Mouse (Mus musculus) lung, postnatal 0 days (tissue): Measurements from ENCODE around the gene Ell. TPM values are rescaled to one million over a fixed set of nuclear protein-coding genes. Genes with fewer than 3 reads are reported as not detected.

Experiments
- ATAC-seq: fragments of 200-750 bp; cut with Nextera tagmentation; 2 replicates; pipeline ENCODE4 v1.8.0; 2017; ENCODE audit warnings: moderate library complexity
- DNase-seq: peaks from one replicate; pipeline ENCODE4 v3.0.0-alpha.2; 2016; ENCODE audit warnings: low spot score
- H3K27ac ChIP-seq: fragments of 300-500 bp; sonication (generic); 2 replicates; pipeline ENCODE4 v1.5.1; 2014; ENCODE audit warnings: antibody characterized with exemption, mild to moderate bottlenecking, low read length, mixed read lengths
- H3K27me3 ChIP-seq: fragments of 300-500 bp; sonication (generic); replicated peaks from 2 replicates; pipeline ENCODE4 v1.6.1; 2014; ENCODE audit warnings: low read length, mixed read lengths; ENCODE audit not compliant: insufficient read depth
- H3K36me3 ChIP-seq: fragments of 300-500 bp; sonication (generic); 2 replicates; pipeline ENCODE4 v1.6.1; 2014; ENCODE audit warnings: low read length, mixed read lengths; ENCODE audit not compliant: insufficient read depth
- H3K4me1 ChIP-seq: fragments of 300-500 bp; sonication (generic); 2 replicates; pipeline ENCODE4 v1.6.1; 2014; ENCODE audit warnings: antibody characterized with exemption, low read depth, low read length, mixed read lengths; ENCODE audit not compliant: insufficient read depth
- H3K4me2 ChIP-seq: fragments of 300-500 bp; sonication (generic); replicated peaks from 2 replicates; pipeline ENCODE4 v1.6.1; 2014; ENCODE audit warnings: low read depth, mild to moderate bottlenecking, low read length, moderate library complexity, mixed read lengths
- H3K4me3 ChIP-seq: fragments of 300-500 bp; sonication (generic); 2 replicates; pipeline ENCODE4 v1.5.1; 2014; ENCODE audit warnings: low read depth, low read length
- H3K9ac ChIP-seq: fragments of 300-500 bp; sonication (generic); replicated peaks from 2 replicates; pipeline ENCODE4 v1.6.1; 2014; ENCODE audit warnings: low read depth, mild to moderate bottlenecking
- H3K9me3 ChIP-seq: fragments of 300-500 bp; sonication (generic); 2 replicates; pipeline ENCODE4 v1.6.1; 2016; ENCODE audit warnings: low read length, mixed read lengths
- CTCF ChIP-seq: IDR thresholded peaks from 2 replicates; pipeline ENCODE4 v1.5.1; 2016; ENCODE audit warnings: antibody characterized with exemption, mild to moderate bottlenecking
- EP300 ChIP-seq: IDR thresholded peaks from 2 replicates; pipeline ENCODE4 v1.6.1; 2016; ENCODE audit warnings: antibody characterized with exemption, mild to moderate bottlenecking, control low read depth
- WGBS: fragments of 180-500 bp; shearing (Covaris S2); extraction: QIAGEN DNeasy Blood & Tissue Kit; methylation state at CpG from one replicate; pipeline ENCODE4 v1.1.7; 2014; 5-methylcytosine and 5-hydroxymethylcytosine counted together
- polyA plus RNA-seq: library from polyadenylated mRNA; unstranded; fragments of >200 nt; fragmentation: Nextera tagmentation; extraction: Ambion mirVana; gene quantifications from 2 replicates; pipeline ENCODE4 v1.2.1, GENCODE M21; 2015

Ell gene
- polyA plus RNA-seq, 1 experiment from 2014 or later = 13.0 TPM

DNA sequence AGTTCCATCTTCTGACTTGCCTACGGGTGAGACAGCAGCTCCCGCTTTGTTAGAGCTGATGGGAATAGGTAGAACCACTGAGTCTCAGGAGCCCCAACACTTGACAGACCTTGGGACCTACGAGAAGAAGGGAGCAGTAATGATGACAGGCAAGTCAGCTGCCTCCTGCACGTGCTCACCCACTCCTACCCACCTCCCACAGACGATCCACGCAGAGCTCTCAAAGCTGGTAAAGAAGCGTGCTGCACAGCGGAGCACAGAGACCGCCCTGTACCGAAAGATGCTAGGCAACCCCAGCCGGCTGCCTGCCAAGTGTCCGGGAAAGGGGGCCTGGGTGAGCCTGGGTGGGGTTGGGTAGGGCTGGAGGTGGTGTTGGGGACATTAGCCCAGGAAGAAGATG is 5.0 kb upstream of the Ell start:
- no peaks in the 10 kb centered on the region for H3K9me3 ChIP-seq
- H3K27me3 ChIP-seq = no peaks in the 10 kb centered on the region
- DNase-seq = no peak
- no peak overlapping the region for H3K9ac ChIP-seq
- H3K27ac ChIP-seq = peak overlapping the region; percentile 68; the same call in 1 of the 2 replicates
- 90% methylated on average over 12 of the region's 12 CpGs for whole genome bisulfite sequencing
- no peaks in the 10 kb centered on the region for H3K4me1 ChIP-seq
- no peak for ATAC-seq
- peaks cover 24% of the 10 kb centered on the region for H3K36me3 ChIP-seq
- H3K4me3 ChIP-seq = no peak overlapping the region
- no peak overlapping the region for H3K4me2 ChIP-seq
- TF ChIP-seq EP300 = no peak
- TF ChIP-seq CTCF = no peak

DNA sequence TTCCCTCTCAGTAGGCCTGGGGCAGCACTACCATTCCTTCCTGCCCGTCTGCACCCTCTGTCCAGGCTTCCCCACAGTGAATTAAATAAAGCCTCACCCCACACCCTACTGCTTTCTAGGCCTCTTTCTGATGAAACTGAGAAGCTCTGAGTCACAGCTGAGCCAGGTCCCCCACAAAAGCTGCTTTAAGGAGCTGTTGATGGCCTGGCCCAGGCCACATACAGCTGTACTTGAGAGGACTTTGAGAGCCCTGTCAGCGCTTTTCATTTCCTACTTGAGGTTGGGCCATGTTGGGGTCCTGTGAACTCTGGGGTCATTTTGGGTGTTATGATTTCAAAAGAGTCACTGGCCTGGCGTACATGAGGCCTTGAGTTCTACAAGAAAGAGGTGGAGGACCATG is 4.0 kb upstream of the Ell start:
- H3K27me3 ChIP-seq = no peaks in the 10 kb centered on the region
- peaks cover 3% of the 10 kb centered on the region; the same call in 1 of the 2 replicates for H3K4me1 ChIP-seq
- H3K36me3 ChIP-seq = peaks cover 24% of the 10 kb centered on the region
- peak overlapping the region; percentile 68; the same call in 1 of the 2 replicates for H3K27ac ChIP-seq
- TF ChIP-seq EP300 = no peak
- no peak for TF ChIP-seq CTCF
- no peak overlapping the region for H3K4me2 ChIP-seq
- H3K9ac ChIP-seq = no peak overlapping the region
- DNase-seq (peak; percentile 73), ATAC-seq (no peak)
- H3K4me3 ChIP-seq = no peak overlapping the region
- no peaks in the 10 kb centered on the region for H3K9me3 ChIP-seq
- WGBS = 70% methylated on average over 3 of the region's 3 CpGs

DNA sequence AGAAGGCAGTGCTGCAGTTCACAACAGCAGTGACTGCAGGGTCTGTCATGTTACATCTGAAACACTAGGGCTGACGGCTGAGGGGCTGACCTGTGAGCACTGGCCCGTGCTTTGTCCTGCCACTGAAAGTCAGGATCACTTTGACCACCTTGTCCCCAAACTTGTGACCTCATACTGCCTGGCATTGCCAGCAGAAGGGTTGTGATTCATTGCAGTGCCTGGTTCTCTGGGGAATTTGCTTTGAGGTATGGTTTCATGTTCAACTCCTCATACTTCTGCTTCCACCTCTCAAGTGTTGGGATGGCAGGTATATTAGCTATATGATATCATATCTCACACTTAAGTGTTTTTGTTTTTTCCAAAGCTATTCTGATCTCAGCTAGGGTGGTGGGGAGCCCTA is 3.6 kb upstream of the Ell start:
- Histone ChIP-seq H3K4me3 (no peak overlapping the region), H3K27ac (no peak overlapping the region), H3K36me3 (peaks cover 24% of the 10 kb centered on the region), H3K27me3 (no peaks in the 10 kb centered on the region), H3K9me3 (no peaks in the 10 kb centered on the region), H3K4me1 (peaks cover 6% of the 10 kb centered on the region; the same call in 1 of the 2 replicates), H3K9ac (no peak overlapping the region), H3K4me2 (no peak overlapping the region)
- ATAC-seq = no peak
- DNase-seq = no peak
- WGBS = 71% methylated on average over 2 of the region's 2 CpGs
- TF ChIP-seq CTCF (no peak), EP300 (no peak)

DNA sequence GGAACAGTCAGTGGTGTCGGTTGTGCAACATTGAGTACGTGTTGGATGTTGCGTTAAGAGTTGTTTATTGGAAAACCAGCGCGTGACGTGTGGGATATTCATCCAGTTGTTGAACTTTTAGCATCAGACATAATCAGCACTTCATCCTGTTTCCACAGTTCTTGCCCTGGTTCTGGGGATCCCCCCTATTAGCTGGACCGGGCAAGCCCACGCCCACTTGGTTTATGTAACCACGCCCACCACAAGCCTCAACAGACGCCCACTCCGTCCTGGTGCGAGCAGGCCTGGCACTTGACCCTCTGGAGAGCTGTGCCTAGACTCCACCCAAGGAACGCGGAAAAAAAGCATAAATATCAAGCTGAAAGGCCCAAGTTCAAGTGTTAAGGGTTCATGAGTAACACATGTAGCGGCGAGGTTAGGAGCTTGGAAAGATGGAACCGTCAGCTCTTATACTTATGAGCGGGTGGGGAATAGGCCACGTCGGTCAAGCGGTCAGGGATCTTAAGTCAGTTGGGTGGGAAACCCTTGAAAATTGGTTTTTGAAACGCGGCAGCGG is 1.2 kb upstream of the Ell start:
- WGBS = 8% methylated on average over 24 of the region's 24 CpGs
- TF ChIP-seq EP300 (peak; percentile 64), CTCF (no peak)
- Histone ChIP-seq H3K4me2 (peak overlapping the region; percentile 85), H3K36me3 (0 out of 2 replicates have a peak, but pooled peaks cover 8% of the 10 kb centered on the region), H3K9me3 (no peaks in the 10 kb centered on the region), H3K9ac (peak overlapping the region; percentile 27), H3K4me1 (peaks cover 6% of the 10 kb centered on the region), H3K27me3 (no peaks in the 10 kb centered on the region), H3K4me3 (peak overlapping the region; percentile 90), H3K27ac (peak overlapping the region; percentile 95)
- peak; percentile 95 for DNase-seq
- peak; percentile 38 for ATAC-seq

DNA sequence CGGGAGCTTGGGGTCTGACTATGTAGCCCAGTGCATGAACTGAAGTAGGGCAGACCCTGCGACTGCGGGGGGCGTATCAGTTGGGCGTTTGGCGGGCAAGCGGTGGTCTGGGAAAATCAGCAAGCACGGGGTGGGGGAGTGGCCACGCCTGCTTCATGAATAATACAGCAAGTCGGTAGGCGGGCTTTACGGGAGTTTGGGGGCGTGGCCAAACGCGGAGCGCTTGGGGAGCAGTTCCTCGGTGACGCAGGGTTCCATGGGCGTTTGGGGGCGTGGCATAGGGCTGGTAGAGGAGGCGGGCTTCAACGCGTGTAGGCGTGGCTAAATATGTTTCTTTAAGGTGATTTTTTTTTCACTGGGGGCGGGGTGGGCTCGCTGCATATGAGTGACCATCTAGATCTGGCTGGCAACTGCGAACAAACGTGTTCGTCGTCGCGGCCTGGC is 602 bp upstream of the Ell start:
- Histone ChIP-seq H3K4me1 (peaks cover 11% of the 10 kb centered on the region), H3K36me3 (0 out of 2 replicates have a peak, but pooled peaks cover 8% of the 10 kb centered on the region), H3K4me3 (peak overlapping the region; percentile 90), H3K9me3 (no peaks in the 10 kb centered on the region), H3K27me3 (no peaks in the 10 kb centered on the region), H3K4me2 (peak overlapping the region; percentile 85), H3K27ac (peak overlapping the region; percentile 95), H3K9ac (peak overlapping the region; percentile 27)
- DNase-seq (peak; percentile 99), ATAC-seq (peak; percentile 76)
- 1% methylated on average over 32 of the region's 32 CpGs for WGBS
- TF ChIP-seq CTCF (no peak), EP300 (no peak)

DNA sequence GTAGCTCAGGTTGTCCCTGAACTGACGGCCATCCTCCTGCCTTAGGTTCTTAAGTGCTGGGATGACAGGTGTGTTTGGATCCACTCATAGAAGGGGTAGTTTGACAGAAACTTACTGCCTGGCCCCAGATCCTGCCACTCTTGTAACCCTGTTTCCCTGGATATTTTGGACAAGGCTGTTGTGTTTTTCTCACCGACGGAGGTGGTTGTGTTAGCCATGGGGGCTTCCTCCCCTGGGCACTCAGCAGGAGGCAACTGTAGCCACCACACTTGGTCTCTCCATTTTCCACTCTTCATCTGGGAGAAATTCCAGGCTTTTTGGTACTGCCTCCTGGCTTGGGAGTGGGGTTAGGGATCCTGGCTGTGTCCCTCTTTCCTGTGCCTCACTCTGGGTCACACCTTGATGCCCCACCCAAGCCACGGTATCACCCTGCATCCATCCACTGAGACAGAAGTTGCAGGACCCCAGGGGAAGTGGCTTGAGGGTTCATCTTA is 803 bp downstream of the Ell start:
- DNase-seq (no peak), ATAC-seq (no peak)
- peaks cover 22% of the 10 kb centered on the region for H3K4me1 ChIP-seq
- no peaks in the 10 kb centered on the region for H3K9me3 ChIP-seq
- 0 out of 2 replicates have a peak, but pooled peaks cover 8% of the 10 kb centered on the region for H3K36me3 ChIP-seq
- H3K4me2 ChIP-seq = peak overlapping the region; percentile 85
- peak overlapping the region; percentile 95 for H3K27ac ChIP-seq
- no peaks in the 10 kb centered on the region for H3K27me3 ChIP-seq
- 0% methylated on average over 4 of the region's 4 CpGs for WGBS
- H3K9ac ChIP-seq = peak overlapping the region; percentile 87
- TF ChIP-seq CTCF = no peak
- H3K4me3 ChIP-seq = peak overlapping the region; percentile 90
